Mouse (Mus musculus) liver, embryonic 15.5 days (tissue): Measurements from ENCODE around the gene Afg1l. TPM values are rescaled to one million over a fixed set of nuclear protein-coding genes. Genes with fewer than 3 reads are reported as not detected.

ENCODE experiments used
- ATAC-seq: fragments of 200-750 bp; cut with Nextera tagmentation; 2 replicates; pipeline ENCODE4 v1.8.0; 2017; ENCODE audit warnings: moderate number of reproducible peaks, mild to moderate bottlenecking, moderate library complexity; ENCODE audit not compliant: insufficient read depth
- H3K27ac ChIP-seq: fragments of 300-500 bp; sonication (generic); replicated peaks from 2 replicates; pipeline ENCODE4 v1.5.1; 2015; ENCODE audit warnings: mild to moderate bottlenecking, inconsistent platforms
- H3K27me3 ChIP-seq: fragments of 300-500 bp; sonication (generic); 2 replicates; pipeline ENCODE4 v1.6.1; 2015; ENCODE audit warnings: mild to moderate bottlenecking, inconsistent platforms
- H3K36me3 ChIP-seq: fragments of 300-500 bp; sonication (generic); replicated peaks from 2 replicates; pipeline ENCODE4 v1.6.1; 2015; ENCODE audit warnings: moderate library complexity, mild to moderate bottlenecking, inconsistent platforms
- H3K4me1 ChIP-seq: fragments of 300-500 bp; sonication (generic); replicated peaks from 2 replicates; pipeline ENCODE4 v1.6.1; 2015; ENCODE audit warnings: inconsistent platforms
- H3K4me2 ChIP-seq: fragments of 300-500 bp; sonication (generic); 2 replicates; pipeline ENCODE4 v1.6.1; 2015; ENCODE audit warnings: moderate library complexity, mild to moderate bottlenecking, inconsistent platforms
- H3K4me3 ChIP-seq: fragments of 300-500 bp; sonication (generic); replicated peaks from 2 replicates; pipeline ENCODE4 v1.5.1; 2015; ENCODE audit warnings: mild to moderate bottlenecking, inconsistent platforms
- H3K9ac ChIP-seq: fragments of 300-500 bp; sonication (generic); 2 replicates; pipeline ENCODE4 v1.6.1; 2015; ENCODE audit warnings: moderate library complexity, mild to moderate bottlenecking, inconsistent platforms
- H3K9me3 ChIP-seq: fragments of 300-500 bp; sonication (generic); replicated peaks from 2 replicates; pipeline ENCODE4 v1.6.1; 2016; ENCODE audit warnings: inconsistent platforms
- WGBS: fragments of 180-500 bp; shearing (Covaris S2); methylation state at CpG from one replicate; pipeline ENCODE4 v1.1.7; 2015; ENCODE audit warnings: mixed read lengths; ENCODE audit not compliant: insufficient replicate concordance; 5-methylcytosine and 5-hydroxymethylcytosine counted together
- polyA plus RNA-seq: library from polyadenylated mRNA; unstranded; fragments of >200 nt; fragmentation: Nextera tagmentation; extraction: Ambion mirVana; gene quantifications from 2 replicates; pipeline ENCODE4 v1.2.1, GENCODE M21; 2015

Afg1l gene
- polyA plus RNA-seq, 1 experiment from 2014 or later, result 2.3 TPM

DNA sequence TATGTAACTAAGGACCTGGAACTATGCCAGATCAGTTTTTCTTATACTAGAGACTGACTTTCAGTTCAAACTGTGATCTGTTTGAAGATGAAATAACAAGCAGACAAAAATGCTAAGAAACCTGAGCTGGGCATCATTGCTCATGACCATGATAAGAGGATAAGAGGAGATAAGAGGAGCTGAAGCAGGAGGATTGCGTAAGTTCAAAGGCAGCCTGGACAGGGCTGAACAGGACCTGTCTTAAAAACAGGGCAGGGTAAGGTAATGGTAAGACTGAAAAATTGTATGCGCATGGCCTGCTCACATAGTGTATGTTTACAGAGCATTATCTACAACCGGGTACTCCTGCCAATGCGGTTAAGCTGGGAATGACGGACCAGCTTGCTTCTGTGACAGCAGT is 130.4 kb downstream of the Afg1l start:
- no peak for ATAC-seq
- H3K4me3 ChIP-seq, result no peak overlapping the region

DNA sequence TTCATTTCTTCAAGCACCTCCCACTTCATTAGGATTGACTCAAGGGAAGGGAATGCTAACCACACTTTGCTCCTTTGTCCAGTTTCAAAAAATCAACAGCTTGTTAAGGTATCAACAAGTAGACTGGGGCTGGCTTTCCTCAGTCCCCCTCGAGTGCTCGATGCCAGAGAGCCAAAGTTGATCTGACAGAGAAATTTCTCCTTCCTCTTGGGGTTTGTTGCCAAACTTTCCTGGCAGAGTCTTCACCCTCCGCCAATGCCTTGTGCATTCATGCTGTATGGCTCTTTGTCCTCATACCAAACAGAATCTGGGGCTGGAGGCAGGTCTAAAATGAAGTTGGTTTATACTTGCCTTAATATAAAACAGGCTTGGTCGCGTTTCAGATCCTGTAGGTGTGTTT is 131.2 kb downstream of the Afg1l start:
- Histone ChIP-seq H3K4me2 (no peak overlapping the region), H3K9ac (no peak overlapping the region), H3K4me3 (no peak overlapping the region), H3K9me3 (no peaks in the 10 kb centered on the region), H3K36me3 (no peaks in the 10 kb centered on the region), H3K27me3 (no peaks in the 10 kb centered on the region), H3K4me1 (0 out of 2 replicates have a peak, but pooled peaks cover 4% of the 10 kb centered on the region), H3K27ac (no peak overlapping the region; the same call in 1 of the 2 replicates)
- 68% methylated on average over 5 of the region's 5 CpGs for WGBS
- no peak for ATAC-seq

More for the DNA sequence above, 130.4 kb downstream of the Afg1l start:
- Histone ChIP-seq H3K27ac (no peak overlapping the region), H3K9me3 (no peaks in the 10 kb centered on the region), H3K36me3 (no peaks in the 10 kb centered on the region), H3K9ac (no peak overlapping the region), H3K27me3 (no peaks in the 10 kb centered on the region), H3K4me1 (0 out of 2 replicates have a peak, but pooled peaks cover 3% of the 10 kb centered on the region), H3K4me2 (no peak overlapping the region)
- 64% methylated on average over 5 of the region's 5 CpGs for WGBS

DNA sequence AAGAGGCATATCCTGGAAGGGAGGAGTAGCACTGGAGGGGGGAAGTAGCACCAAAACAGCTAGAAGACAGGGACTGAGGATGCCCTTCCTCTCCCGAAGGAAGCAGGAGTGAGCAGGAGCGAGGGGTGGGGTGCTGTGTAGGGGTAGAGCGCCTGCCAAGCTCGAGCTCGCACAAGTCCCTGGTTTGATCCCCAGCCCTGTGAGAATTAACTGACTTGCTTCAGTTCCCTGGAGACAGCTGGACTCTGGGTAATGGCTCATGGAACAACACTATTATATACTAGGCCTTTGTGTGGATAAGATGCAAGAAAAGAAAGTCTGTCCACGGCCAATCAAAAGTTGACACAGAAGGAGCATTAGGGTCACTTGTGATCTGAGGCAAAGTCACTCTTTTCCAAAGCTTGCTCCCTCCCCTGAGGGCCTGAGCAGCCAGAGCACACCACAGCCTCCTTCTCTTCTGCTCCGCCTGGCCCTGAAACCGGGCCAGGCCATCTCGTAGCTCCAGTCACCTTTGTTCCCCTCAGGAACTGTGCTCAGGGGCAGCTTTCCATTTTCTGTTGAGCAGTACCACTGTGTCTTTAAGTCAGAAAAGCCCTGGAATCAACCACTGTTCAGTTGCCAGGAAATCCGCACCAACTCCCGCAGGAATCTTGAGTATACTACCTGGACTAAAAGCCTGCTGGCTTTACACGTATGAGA is 132.0 kb downstream of the Afg1l start:
- Histone ChIP-seq H3K4me1 (0 out of 2 replicates have a peak, but pooled peaks cover 9% of the 10 kb centered on the region), H3K9ac (no peak overlapping the region), H3K9me3 (no peaks in the 10 kb centered on the region), H3K27ac (no peak overlapping the region), H3K36me3 (no peaks in the 10 kb centered on the region), H3K27me3 (no peaks in the 10 kb centered on the region), H3K4me3 (no peak overlapping the region), H3K4me2 (no peak overlapping the region)
- 70% methylated on average over 12 of the region's 12 CpGs for WGBS
- ATAC-seq, result no peak

DNA sequence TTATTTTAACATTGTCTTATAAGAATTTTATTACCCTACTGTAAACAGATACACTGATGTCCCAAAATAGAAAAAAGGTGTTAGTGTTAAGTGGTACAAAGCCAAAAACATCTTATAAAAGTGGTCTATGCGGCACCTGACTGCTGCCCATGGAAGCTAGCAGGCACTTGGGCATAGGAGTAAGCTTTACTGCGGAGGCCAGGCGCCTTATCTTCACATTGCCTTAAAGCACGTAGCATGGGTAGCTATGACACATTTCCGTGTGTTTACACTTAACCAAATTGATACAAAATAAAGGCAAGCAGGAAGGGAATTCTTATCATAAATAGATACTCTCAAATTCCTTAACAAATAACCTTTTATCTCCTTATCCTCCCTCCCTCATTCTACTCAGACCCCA is 135.7 kb downstream of the Afg1l start:
- no peaks in the 10 kb centered on the region for H3K27me3 ChIP-seq
- 64% methylated on average over 5 of the region's 5 CpGs for WGBS
- H3K36me3 ChIP-seq, result no peaks in the 10 kb centered on the region
- H3K4me2 ChIP-seq, result no peak overlapping the region
- H3K9ac ChIP-seq, result no peak overlapping the region
- H3K27ac ChIP-seq, result no peak overlapping the region
- H3K9me3 ChIP-seq, result no peaks in the 10 kb centered on the region
- no peak for ATAC-seq
- 0 out of 2 replicates have a peak, but pooled peaks cover 6% of the 10 kb centered on the region for H3K4me1 ChIP-seq
- H3K4me3 ChIP-seq, result no peak overlapping the region

DNA sequence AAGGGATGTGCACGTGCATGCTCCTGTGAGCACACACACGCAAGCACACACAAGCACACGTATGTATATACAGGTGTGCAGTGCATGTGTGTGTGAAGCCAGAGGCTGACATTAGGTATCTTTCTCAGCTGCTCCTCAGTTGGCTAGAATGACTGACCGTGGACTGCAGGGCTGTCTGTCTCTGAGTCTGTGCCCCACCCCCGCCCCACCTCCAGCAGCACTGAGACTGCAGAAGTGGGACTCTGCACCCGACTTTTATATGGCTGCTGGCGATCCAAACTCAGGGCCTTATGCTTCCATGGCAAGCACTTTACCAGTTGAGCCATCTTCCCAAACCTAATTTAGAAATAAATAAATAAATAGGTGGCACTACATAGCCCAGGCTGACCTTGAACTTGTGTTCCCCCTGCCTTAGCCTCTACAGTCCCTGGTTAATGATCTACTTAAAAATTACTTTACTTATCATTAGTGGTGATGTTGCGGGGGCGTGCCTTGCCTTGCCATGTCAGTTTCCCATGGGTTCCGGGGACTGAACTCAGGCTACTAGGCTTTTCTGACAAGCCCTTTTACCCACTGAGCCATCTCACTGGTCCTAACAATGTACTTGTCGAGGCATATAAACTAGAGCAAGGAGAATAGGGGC is 136.4 kb downstream of the Afg1l start:
- Histone ChIP-seq H3K27ac (no peak overlapping the region), H3K4me2 (no peak overlapping the region), H3K4me1 (0 out of 2 replicates have a peak, but pooled peaks cover 6% of the 10 kb centered on the region), H3K27me3 (no peaks in the 10 kb centered on the region), H3K9me3 (no peaks in the 10 kb centered on the region), H3K4me3 (no peak overlapping the region), H3K9ac (no peak overlapping the region), H3K36me3 (no peaks in the 10 kb centered on the region)
- ATAC-seq, result no peak
- 68% methylated on average over 11 of the region's 11 CpGs for whole genome bisulfite sequencing

DNA sequence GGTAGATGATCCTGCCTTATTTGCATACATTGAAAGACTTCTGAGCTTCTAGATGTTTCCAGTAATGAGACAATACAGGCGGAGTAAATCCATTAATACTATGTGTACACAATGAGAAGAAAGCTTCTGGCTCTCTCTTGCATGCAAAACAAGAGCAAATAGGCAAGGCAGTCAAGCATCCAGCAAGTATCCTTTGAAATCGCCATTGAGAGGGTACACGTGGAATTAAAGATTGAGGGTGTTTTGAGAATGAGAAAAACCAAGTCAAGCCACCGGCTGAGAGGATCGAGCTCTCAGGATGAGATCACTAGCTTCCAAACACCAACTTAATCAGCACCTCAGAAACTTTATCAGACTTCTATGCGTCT is 138.0 kb downstream of the Afg1l start:
- Histone ChIP-seq H3K27me3 (no peaks in the 10 kb centered on the region), H3K9me3 (no peaks in the 10 kb centered on the region), H3K36me3 (no peaks in the 10 kb centered on the region), H3K4me3 (no peak overlapping the region), H3K9ac (no peak overlapping the region), H3K4me1 (0 out of 2 replicates have a peak, but pooled peaks cover 6% of the 10 kb centered on the region), H3K27ac (no peak overlapping the region), H3K4me2 (no peak overlapping the region)
- WGBS, result 49% methylated on average over 6 of the region's 6 CpGs
- no peak for ATAC-seq

DNA sequence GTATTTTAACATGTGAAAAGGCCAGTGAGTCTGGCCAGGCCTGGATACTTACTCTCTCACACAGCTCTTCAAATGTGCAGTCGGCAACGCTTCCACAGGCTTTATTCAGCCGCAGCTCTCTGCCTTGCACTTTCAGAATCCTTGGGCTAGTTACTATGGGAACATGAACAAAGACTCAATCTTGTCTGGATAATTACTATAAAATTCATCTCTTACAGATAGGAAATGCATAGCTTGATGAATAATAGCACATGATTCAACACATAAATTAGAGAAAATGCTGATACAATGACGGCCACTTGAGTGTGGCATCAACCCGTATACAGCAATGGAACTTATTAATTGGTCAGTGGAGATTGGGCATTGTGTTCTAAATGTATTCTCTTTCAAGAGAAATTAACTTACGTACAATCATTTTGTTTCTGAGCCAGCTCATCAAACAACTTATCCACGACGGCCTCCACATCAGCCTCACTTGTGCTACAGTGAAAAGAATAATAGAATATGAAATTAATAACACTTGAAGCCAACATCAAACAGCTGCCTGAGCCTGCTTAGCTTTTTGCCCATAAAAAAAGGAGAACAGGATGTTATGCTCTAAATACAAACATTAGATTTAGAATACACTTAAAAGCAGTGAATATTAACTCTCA is 138.5 kb downstream of the Afg1l start:
- no peaks in the 10 kb centered on the region for H3K27me3 ChIP-seq
- H3K4me1 ChIP-seq, result 0 out of 2 replicates have a peak, but pooled peaks cover 6% of the 10 kb centered on the region
- H3K9me3 ChIP-seq, result no peaks in the 10 kb centered on the region
- H3K4me2 ChIP-seq, result no peak overlapping the region
- H3K9ac ChIP-seq, result no peak overlapping the region
- WGBS, result 78% methylated on average over 8 of the region's 8 CpGs
- no peak overlapping the region for H3K4me3 ChIP-seq
- no peak overlapping the region for H3K27ac ChIP-seq
- H3K36me3 ChIP-seq, result no peaks in the 10 kb centered on the region
- no peak for ATAC-seq

DNA sequence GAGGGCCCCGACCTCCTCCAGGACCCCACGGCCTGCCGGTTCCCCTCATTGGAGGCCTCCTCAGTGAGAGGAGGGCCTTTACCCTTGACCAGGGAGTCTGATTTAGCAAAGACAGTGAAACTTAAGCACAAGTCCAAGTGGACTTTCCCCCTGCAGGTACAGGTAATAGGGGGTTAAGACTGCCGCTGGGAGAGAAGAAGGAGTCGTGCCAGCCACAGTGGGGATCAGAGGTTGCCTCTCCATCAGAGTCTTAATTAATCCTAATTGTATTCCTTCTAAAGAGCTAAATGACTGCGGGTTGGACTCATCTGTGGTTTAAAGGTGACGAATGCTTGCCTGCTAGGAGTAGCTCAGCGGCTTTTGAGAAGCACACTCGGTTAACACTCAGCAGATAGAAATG is 139.9 kb downstream of the Afg1l start:
- no peak overlapping the region for H3K4me3 ChIP-seq
- H3K9ac ChIP-seq, result no peak overlapping the region
- no peak overlapping the region for H3K27ac ChIP-seq
- H3K4me1 ChIP-seq, result 0 out of 2 replicates have a peak, but pooled peaks cover 6% of the 10 kb centered on the region
- no peak for ATAC-seq
- no peaks in the 10 kb centered on the region for H3K36me3 ChIP-seq
- no peaks in the 10 kb centered on the region for H3K27me3 ChIP-seq
- WGBS, result 79% methylated on average over 9 of the region's 9 CpGs
- H3K9me3 ChIP-seq, result no peaks in the 10 kb centered on the region
- H3K4me2 ChIP-seq, result no peak overlapping the region

DNA sequence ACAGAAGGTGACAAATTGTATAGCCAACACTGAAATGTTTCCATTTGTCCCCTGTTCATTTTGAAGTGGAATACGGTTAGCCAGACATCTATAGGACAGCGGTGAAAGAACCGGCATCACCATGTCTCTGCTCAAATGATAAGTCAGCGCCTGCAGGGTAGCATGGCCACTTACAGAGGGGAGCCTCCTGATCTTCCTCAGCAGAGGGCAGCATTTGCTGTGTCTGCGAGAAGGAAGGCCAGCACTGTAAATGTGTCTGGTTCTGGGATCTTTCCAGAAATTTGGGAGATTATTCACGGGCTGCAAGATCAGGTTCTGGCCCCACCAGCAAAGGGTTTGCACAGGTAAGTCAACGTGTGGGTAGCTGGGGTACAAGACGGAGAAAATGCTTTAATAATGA is 150.8 kb downstream of the Afg1l start:
- Histone ChIP-seq H3K4me1 (no peaks in the 10 kb centered on the region), H3K27ac (no peak overlapping the region), H3K9ac (no peak overlapping the region), H3K9me3 (no peaks in the 10 kb centered on the region), H3K4me3 (no peak overlapping the region), H3K27me3 (no peaks in the 10 kb centered on the region), H3K4me2 (no peak overlapping the region), H3K36me3 (no peaks in the 10 kb centered on the region)
- 63% methylated on average over 8 of the region's 8 CpGs for WGBS
- ATAC-seq, result no peak

DNA sequence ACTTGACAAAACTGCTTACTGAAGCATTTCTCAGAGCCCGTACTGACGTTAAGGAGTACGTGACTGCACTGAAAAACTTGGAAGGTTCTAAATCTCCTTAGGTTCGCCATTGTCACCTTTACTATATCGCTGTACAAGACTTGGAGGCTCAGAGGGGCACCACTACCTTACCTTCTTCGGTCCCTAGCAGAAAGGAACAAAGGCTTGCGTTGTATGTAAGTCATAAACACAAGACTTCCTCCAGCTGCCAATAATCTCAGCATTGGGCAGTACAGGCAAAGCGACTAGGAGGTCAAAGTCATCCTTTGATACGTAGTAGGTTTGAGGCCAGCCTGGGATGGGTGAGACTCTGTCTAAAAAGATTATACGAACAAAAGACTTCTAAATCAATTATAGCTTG is 153.1 kb downstream of the Afg1l start:
- no peak for ATAC-seq
- Histone ChIP-seq H3K27ac (no peak overlapping the region), H3K9ac (no peak overlapping the region), H3K9me3 (no peaks in the 10 kb centered on the region), H3K36me3 (no peaks in the 10 kb centered on the region), H3K4me1 (no peaks in the 10 kb centered on the region), H3K27me3 (no peaks in the 10 kb centered on the region), H3K4me2 (no peak overlapping the region), H3K4me3 (no peak overlapping the region)
- 75% methylated on average over 10 of the region's 10 CpGs for WGBS

DNA sequence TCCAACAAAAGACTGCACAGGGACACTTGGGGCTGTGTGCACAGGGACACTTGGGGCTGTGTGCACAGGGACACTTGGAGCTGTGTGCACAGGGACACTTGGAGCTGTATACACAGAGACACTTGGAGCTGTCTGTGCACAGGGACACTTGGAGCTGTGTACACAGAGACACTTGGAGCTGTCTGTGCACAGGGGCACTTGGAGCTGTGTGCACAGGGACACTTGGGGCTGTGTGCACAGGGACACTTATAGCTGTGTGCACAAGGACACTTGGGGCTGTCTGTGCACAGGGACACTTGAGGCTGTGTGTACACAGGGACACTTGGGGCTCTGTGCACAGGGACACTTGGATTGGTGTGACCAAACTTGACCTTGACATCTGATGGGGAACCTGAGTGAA is 154.4 kb downstream of the Afg1l start:
- ATAC-seq, result no peak
- no peak overlapping the region for H3K9ac ChIP-seq
- no peaks in the 10 kb centered on the region for H3K9me3 ChIP-seq
- H3K27me3 ChIP-seq, result no peaks in the 10 kb centered on the region
- H3K4me1 ChIP-seq, result no peaks in the 10 kb centered on the region
- H3K4me2 ChIP-seq, result no peak overlapping the region
- no peak overlapping the region for H3K27ac ChIP-seq
- no peak overlapping the region for H3K4me3 ChIP-seq
- no peaks in the 10 kb centered on the region for H3K36me3 ChIP-seq
